Mouse (Mus musculus) kidney, postnatal 36 days (tissue): Measurements from ENCODE around the gene Hat1.
A peak's percentile ranks its signal among the peaks of the same experiment; 100 is the strongest.

ENCODE experiments used
- DNase-seq, 2 experiments: peaks; one replicate each; pipeline ENCODE4 v3.0.0; 2021 to 2022; ENCODE audit warnings: mixed read lengths in 2 of 2

Hat1 gene

DNA sequence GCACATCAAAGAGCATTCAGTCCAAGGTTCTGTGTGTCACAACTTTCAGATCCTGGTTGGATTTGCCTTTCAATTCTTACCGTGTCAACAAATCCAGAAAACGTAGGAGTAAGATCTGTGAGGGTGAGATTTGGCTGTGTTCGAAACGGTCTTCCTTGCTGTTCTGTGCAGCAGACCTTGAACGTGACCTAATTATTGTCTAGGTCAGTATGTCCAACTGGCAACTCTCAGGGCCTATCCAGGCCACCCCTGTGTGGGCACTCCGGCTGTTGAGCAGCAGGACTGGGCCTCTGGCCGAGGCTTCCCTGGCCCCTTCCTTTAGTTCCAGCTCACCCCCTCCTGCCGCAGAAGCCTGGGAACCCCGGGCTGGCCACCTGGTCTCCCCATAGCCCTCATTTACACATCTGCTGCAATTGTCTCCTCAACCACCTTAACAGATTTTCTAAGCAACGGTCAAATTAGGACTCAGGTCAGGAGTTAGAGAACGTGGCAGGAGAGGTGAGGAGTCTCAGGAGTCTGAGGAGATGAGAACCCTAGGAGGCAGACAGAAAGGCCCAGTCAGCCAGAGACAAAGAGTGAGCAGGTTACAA is 78.2 kb downstream of the Hat1 start:
- DNase-seq, result peak; percentile 29 to 39

DNA sequence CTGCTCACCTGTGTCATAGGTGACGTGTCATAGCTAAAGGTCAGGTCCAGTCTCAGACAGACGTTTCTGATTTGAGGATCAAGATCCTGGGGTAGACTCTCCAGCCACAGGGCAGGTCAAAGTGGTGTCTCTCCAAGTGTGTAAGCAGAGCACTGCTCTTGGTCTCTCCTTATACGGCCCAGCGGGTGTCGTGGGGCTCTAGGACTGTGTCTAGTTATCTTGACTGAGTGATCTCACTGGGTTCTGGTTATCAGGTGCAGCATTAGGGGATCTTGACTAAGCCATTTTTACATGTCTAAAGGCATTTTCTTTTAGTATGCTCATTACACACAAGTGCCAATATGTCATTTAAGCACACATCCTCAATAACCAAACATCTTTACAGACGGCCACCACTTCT is 82.3 kb downstream of the Hat1 start:
- DNase-seq, result no peak

DNA sequence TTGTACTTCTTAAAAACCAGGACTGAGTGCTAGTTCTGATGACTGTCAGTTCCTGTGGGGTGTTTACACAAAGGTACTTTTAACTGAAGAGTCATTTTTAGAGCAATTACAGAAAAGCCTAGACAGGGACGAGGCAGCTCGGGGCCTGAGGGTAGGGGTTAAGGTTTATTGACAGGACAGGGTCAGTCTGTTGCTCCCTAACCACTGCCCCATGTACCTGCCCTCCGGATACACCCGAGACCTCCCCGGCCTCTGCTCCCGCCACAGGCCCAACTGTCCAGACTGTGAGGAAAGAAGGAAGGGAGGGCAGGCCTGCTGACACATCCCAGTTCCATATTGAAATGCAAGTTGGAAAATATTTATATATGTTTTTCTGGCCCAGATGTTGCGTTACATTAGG is 85.1 kb downstream of the Hat1 start:
- no peak for DNase-seq

DNA sequence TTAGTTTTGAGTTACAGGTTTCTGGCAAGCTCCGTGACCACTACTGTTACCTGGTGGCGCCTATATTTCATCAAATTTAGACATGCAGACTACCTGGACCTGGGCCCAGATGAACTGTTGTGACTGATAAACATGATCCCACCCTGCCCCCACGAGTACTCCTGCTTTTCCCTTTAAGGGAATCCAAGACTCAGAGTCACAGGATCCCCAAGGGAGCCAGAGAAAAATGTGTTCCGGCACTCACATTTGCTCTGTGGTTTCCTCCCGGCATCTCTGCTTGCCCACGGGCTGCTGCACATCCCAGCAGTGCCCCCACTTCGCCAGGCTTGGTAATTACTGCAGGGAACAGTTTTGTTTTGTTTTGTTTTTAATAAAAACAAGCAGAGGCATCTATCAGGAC is 85.6 kb downstream of the Hat1 start:
- DNase-seq, result peak; percentile 14 to 33

DNA sequence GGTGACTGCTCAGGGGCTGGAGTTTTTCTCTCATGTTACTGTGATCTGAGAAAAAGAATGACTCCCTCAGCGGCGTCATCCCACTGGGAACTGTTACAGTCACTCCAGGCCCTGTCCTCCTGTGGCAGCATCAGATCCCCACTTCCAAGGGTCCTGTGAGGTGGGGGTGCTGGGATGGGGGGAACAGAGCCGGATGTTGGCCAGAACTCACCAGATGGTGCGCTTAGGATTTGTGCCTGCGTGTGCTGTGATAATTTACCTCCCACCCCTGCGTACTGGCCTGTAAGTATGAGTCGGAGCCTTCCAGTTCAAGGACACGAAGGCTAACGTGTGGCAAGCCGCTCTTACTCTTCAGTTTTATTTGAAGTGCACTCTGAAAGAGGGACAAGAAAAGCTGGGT is 86.6 kb downstream of the Hat1 start:
- no peak for DNase-seq

DNA sequence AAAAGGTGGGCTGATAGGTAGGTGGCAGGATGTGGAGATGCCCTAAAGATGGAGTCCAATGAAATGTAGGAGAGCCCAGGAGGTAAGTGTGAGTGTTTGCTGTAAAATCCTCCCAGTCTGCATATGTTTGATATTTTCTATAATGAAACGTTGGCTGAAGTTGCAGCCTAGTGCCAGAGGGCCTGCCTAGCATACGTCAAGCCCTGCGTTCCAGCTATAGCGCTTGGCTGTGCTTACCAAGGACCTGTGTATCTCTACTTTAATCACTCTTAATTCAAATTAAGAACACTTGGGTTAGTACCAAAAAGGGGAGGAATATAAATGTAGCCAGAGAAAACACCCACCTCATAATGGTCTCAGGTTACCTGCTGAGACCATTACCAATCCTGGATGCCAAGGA is 87.0 kb downstream of the Hat1 start:
- no peak for DNase-seq

DNA sequence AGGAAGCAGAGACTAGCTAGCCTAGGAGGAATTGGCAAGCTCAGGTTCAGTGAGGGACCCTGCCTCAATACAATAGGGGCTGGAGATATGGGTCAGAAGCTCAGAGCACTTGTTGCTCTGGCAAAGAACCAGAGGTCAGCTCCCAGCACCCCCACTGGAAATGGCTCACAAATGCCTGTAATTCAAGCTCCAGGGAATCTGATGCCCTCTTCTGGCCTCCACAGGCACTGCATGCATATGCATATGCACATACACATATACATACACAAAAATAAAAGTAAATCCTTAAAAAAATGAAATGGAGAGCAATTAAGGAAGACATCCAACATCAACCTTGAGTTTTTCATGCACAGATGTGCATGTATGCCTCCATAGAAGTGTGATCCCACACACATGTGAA is 89.0 kb downstream of the Hat1 start:
- DNase-seq, result no peak

DNA sequence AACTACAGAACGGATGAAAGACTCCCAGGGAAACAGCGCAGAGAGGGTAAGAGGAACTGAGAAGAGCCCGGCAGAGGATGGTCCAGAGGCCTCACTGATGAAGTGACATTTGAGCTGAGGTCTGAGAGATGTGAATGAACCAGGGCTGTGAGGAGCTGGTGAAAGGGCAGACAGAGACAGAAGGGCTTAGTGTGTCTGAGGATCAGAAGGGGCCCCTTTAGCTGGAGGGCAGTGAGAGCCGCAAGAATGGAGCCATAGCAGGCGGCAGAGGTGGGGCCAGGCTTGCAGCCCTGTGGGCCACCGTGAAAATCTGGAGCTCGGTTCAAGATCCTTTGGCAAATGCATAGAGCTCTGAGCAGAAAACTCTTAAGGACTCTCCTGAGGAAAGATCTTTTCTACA is 91.2 kb downstream of the Hat1 start:
- no peak for DNase-seq

DNA sequence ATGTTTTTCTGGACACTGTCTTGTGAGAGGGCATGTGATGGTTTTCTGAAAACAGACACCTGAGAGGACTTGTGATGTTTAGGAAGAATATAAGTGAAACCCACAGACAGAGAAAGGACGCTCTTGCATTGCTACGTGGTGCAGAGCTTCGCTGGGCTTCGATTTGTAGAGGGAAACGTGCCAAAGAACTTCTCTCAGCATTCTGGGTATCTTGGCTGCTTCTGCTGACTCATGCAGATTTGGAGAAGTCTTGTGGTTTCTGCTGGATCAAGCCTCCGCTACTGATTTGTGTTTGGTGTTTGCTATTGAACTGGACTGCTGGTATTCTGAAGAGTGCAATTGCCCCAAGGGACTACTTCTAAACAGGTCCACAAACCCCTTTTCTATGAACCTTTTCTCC is 93.1 kb downstream of the Hat1 start:
- no peak for DNase-seq

DNA sequence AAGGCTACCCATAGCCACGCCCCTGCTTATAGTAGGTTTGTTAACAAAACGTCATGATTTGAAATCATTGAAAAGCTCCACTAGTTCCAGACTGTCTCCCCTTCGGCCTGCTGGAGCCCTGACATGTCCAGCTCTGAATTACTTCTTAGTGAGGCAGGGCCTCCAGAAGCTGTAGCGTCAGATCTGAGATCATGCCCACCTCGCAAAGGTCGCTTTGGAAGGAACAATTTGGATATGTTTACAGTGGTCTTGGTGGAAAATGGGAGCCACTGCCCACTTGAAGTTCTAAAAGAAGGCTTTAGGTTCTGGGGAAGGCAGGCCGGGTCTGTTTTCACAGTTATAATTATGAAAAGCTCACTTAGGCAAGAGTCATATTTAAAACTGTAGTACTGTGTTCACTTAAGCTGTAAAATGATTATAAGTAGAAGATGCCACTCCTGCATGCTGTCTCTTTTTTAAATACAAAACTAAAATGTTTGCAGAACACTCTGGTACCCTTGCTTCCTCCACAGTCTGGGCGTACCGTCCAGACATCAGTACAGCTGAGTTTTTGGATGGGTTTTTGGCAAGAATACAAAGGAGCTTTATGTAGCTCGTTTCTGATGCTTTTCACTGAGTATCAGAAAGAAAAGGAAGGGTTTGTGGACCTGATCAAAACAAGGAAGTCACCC is 94.4 kb downstream of the Hat1 start:
- DNase-seq, result no peak

DNA sequence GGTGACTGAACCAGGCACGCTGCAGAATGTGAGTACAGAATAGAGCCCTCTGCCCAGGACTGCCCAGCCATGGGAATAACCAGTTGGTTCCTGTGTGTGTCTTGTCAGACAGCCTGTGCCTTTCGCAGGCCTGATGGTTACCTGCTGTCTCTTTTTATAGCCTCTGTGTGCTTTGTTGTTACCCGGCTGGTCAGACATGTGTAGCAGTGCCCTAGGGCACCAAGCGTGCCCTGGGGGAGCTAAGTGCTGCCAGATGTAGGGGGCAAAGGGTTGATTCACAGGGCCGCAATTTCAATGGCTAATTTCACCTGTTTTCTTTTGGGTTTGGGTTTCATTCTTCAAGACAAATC is 94.9 kb downstream of the Hat1 start:
- no peak for DNase-seq
